Mouse (Mus musculus) c-Kit-positive CD71-negative TER-119-negative erythroid progenitor cells, embryonic 14.5 days (primary cell): ENCODE measurements around the gene Fam193b.
"Not testable (repeated sequence)": the region's sequence is repeated elsewhere in the genome, so short reads cannot be mapped to it uniquely, and the experiment has no call there.

Source experiments
- DNase-seq: peaks from one replicate; pipeline ENCODE4 v3.0.0-alpha.2; 2013; ENCODE audit warnings: low read depth

The Fam193b gene

GRCm38 (mm10) chr13:55571977-55572376, 1.1 kb upstream of the Fam193b start:
- no peak for DNase-seq

GRCm38 (mm10) chr13:55570286-55570973, 490 bp downstream of the Fam193b start:
- no peak for DNase-seq

- DNase-seq, result no peak
These were observed 1.1 kb downstream of the Fam193b start for GRCm38 (mm10) chr13:55569726-55570285.

GRCm38 (mm10) chr13:55568524-55568923, 2.4 kb downstream of the Fam193b start:
- DNase-seq, result not testable (repeated sequence)

GRCm38 (mm10) chr13:55567949-55568348, 3.0 kb downstream of the Fam193b start:
- no peak for DNase-seq

GRCm38 (mm10) chr13:55567001-55567400, 3.9 kb downstream of the Fam193b start:
- no peak for DNase-seq

GRCm38 (mm10) chr13:55563266-55563879, 7.5 kb downstream of the Fam193b start:
- no peak for DNase-seq

GRCm38 (mm10) chr13:55557499-55557898, 13.4 kb downstream of the Fam193b start:
- no peak for DNase-seq

- no peak for DNase-seq
These were observed 15.0 kb downstream of the Fam193b start for GRCm38 (mm10) chr13:55555921-55556320.

GRCm38 (mm10) chr13:55549061-55549460, 21.9 kb downstream of the Fam193b start:
- no peak for DNase-seq

GRCm38 (mm10) chr13:55548426-55548825, 22.5 kb downstream of the Fam193b start:
- no peak for DNase-seq

- no peak for DNase-seq
These were observed 23.0 kb downstream of the Fam193b start for GRCm38 (mm10) chr13:55547916-55548315.

- DNase-seq, result no peak
These were observed 26.1 kb downstream of the Fam193b start for GRCm38 (mm10) chr13:55544792-55545191.

GRCm38 (mm10) chr13:55543447-55543846, 27.5 kb downstream of the Fam193b start:
- no peak for DNase-seq

- no peak for DNase-seq
These were observed 28.0 kb downstream of the Fam193b start for GRCm38 (mm10) chr13:55542891-55543290.

GRCm38 (mm10) chr13:55540933-55541332, 30.0 kb downstream of the Fam193b start:
- no peak for DNase-seq

- peak; percentile 99 for DNase-seq
These were observed 34.4 kb downstream of the Fam193b start, which contains the start of gene Ddx41 for GRCm38 (mm10) chr13:55536194-55537175. TSS of gene Ddx41 (minus strand) at chr13:55536658.

- no peak for DNase-seq
These were observed 35.1 kb downstream of the Fam193b start for GRCm38 (mm10) chr13:55535796-55536193.

GRCm38 (mm10) chr13:55535191-55535590, 35.7 kb downstream of the Fam193b start:
- no peak for DNase-seq

- no peak for DNase-seq
These were observed 41.6 kb downstream of the Fam193b start, which contains the start of gene Dok3 for GRCm38 (mm10) chr13:55529198-55529915. TSS of gene Dok3 (minus strand) at chr13:55529296.
